Mouse (Mus musculus) right cerebral cortex, adult 18-20 months (tissue): Measurements from ENCODE around the gene Cpa4.

Experiments
- DNase-seq: peaks from one replicate; pipeline ENCODE4 v3.0.0; 2022; ENCODE audit warnings: mixed read lengths

The Cpa4 gene

DNA sequence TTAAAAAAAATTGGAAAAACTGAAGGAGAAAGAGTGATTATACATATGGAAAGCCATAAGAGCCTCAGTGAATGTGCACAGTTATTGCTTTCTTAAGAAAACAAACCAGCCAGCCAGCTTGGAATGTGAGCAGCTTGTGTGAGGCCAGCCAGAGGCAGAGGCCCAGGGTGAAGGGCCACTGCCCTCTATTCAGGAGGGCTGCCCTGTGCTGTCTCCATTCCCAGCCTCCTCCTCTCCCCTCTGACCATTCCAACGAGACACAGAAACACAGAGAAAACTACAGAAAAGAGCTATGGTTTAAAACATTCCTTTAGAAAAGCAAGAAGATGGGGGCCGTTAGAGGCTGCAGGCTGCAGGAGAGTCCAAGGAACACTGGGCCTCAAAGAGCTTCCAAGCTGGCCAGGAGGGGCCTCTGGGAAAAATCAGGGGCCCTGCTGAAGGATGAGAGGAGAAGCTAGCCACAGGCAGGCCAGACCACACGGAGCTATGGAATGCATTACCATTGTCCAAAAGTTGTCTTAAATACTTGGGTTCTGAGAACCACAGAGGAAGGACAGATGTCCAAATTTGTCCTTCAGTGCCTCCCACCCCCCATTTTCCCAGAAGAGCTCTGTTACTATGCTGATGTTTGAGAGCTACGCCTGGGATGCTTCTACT, 68.1 kb downstream of the Cpa4 start:
- DNase-seq, result no peak

- no peak for DNase-seq
Observed at GRCm38 (mm10) chr6:30638674-30639268, 70.6 kb downstream of the Cpa4 start, which contains the start of gene Cpa1. Cpa1 (plus strand) TSS chr6:30639218.
